Mouse (Mus musculus): ENCODE measurements around the gene Cacna2d3. TPM values are rescaled to one million over a fixed set of nuclear protein-coding genes. Genes with fewer than 3 reads are reported as not detected.

Gene Cacna2d3
- polyA plus RNA-seq, 1 experiment from 2014 or later = 37.8 TPM

DNA sequence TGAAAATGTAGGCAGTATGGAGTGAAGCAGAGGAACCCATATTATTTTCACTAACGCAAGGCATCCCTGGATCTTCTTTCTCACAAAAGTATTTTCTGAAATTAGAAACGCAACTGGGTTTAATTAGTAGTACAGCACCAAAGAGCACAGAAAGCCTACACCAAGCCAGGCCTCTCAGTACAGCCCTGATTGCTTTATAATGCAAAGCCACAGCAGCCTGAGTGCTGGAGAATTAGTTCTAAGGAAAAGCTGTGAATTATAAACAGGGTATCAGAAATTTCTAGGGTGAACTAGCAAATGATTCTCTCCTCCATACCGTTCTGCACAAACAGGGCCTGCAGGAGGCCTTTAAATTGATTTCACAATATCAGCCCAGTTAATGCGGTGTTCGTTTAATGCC, 380.9 kb downstream of the Cacna2d3 start:
- no peaks in the 10 kb centered on the region for H3K27me3 ChIP-seq
- H3K27ac ChIP-seq (replicated peaks) = peak overlapping the region; percentile 82
- H3K9me3 ChIP-seq = no peaks in the 10 kb centered on the region
- 36% methylated on average over 5 of the region's 5 CpGs for WGBS
- no peak overlapping the region for H3K4me3 ChIP-seq
- no peak for ATAC-seq (ENCODE audit: low read depth)
- peaks cover 16% of the 10 kb centered on the region for H3K4me1 ChIP-seq (replicated peaks)
- no peak overlapping the region for H3K4me2 ChIP-seq
- H3K36me3 ChIP-seq = no peaks in the 10 kb centered on the region
- 0 out of 2 replicates have a peak overlapping the region, but pooled peaks have one; percentile 32 for H3K9ac ChIP-seq

DNA sequence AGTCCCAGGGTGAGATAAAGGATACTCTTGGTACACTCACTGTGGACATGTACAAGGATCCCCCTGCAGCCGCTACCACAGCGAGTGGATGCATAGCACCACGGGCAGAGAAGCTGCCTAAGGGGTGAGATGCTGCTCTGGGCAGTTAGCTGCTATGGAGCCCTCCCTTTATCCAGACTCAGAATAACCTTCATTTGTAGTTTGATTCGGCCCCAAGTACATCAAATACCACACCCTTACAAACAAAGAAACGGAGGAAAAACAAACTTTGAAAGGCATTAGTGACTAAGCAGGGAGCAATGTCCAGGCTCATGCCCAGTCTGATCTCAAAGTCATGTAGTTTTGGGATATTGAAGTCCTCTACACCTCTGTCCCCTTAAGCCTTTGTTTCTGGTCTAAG, 386.8 kb downstream of the Cacna2d3 start:
- no peaks in the 10 kb centered on the region for H3K9me3 ChIP-seq
- 88% methylated on average over 5 of the region's 5 CpGs for WGBS
- no peak overlapping the region for H3K4me2 ChIP-seq
- H3K27ac ChIP-seq (replicated peaks) = no peak overlapping the region
- H3K4me3 ChIP-seq = no peak overlapping the region
- 0 out of 2 replicates have a peak, but pooled peaks cover under 1% of the 10 kb centered on the region for H3K4me1 ChIP-seq (replicated peaks)
- no peaks in the 10 kb centered on the region for H3K36me3 ChIP-seq
- H3K9ac ChIP-seq = no peak overlapping the region
- no peak for ATAC-seq (ENCODE audit: low read depth)
- H3K27me3 ChIP-seq = no peaks in the 10 kb centered on the region

DNA sequence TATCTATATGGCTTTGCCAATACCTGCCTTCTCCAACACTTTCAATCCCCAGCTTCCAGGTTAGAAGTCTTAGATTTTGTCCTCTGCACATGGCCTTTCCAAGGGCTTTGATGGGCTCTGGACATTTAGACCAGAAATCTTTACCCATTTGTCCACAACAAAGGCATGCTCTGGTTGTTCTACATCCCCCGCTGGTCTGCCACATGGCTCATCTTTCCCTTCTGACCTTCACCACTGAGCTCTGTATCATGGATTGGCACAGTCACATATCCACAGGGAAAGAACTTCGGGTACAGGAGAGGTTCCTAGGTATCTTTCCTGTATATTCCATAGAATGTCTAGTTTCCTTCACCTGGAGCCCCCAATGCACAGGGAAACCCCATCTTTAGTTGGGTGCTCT, 387.4 kb downstream of the Cacna2d3 start:
- no peaks in the 10 kb centered on the region for H3K27me3 ChIP-seq
- H3K9ac ChIP-seq = no peak overlapping the region
- no peak overlapping the region for H3K4me2 ChIP-seq
- WGBS = 88% methylated on average over 2 of the region's 2 CpGs
- H3K27ac ChIP-seq (replicated peaks) = no peak overlapping the region
- H3K36me3 ChIP-seq = no peaks in the 10 kb centered on the region
- no peak overlapping the region for H3K4me3 ChIP-seq
- H3K9me3 ChIP-seq = no peaks in the 10 kb centered on the region
- ATAC-seq (ENCODE audit: low read depth) = no peak
- no peaks in the 10 kb centered on the region for H3K4me1 ChIP-seq (replicated peaks)

DNA sequence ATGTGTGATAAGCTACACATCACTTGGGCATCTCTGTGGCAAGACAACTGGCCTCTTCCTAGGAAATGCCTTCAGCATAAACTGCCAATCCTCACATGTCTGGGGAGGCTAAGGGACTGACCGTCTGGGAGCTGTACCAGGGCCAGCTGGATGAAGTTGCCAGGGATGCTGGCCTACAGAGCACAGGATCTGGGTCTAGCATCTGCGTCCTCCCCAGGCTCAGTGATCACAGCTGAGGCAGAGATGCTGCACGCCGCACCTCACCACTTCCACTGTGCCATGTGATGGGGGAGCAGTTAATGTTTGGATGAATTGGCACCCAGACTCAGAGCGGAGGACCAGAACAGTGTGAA, 397.3 kb downstream of the Cacna2d3 start:
- Histone ChIP-seq H3K27ac (replicated peaks) (peak overlapping the region; percentile 79), H3K9me3 (no peaks in the 10 kb centered on the region), H3K27me3 (no peaks in the 10 kb centered on the region), H3K36me3 (no peaks in the 10 kb centered on the region), H3K4me2 (no peak overlapping the region), H3K4me3 (no peak overlapping the region), H3K4me1 (replicated peaks) (0 out of 2 replicates have a peak, but pooled peaks cover 11% of the 10 kb centered on the region), H3K9ac (no peak overlapping the region)
- peak; percentile 40; the same call in 1 of the 2 replicates for ATAC-seq (ENCODE audit: low read depth)
- 78% methylated on average over 5 of the region's 5 CpGs for WGBS

DNA sequence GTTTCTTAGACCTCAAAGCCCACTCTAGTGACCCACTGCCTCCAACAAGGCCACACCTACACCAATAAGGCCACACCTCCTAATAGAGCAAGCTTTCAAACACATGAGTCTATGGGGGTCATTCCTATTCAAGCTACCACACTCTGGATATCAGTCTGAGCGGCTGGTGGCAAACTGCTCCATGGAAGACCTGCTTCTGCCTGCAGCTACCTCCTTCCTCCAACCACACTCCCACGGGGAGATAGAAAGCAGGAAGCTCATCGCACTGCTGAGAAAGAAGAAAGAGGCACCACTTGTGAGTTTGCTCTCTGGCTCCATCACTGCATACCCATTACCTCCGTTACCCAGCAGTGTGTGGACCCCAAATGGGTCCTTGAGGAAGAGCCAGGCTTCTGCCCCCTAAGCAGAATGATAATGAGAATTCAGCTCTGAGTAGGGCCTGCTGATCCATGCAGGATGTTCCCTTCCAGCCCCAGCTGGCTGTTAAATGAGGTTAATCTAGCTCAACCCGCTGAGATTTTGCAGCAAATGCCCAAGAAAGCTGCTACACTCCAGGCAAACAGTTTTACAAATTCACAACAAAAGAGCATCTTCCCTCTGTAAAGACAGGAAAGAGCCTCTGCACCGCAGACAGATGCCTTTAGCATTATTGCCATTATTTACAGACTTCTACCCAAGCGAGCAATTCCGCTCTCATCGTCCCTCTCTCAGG, 397.8 kb downstream of the Cacna2d3 start:
- peak; percentile 71; the same call in 1 of the 2 replicates for ATAC-seq (ENCODE audit: low read depth)
- H3K27ac ChIP-seq (replicated peaks) = peak overlapping the region; percentile 79

DNA sequence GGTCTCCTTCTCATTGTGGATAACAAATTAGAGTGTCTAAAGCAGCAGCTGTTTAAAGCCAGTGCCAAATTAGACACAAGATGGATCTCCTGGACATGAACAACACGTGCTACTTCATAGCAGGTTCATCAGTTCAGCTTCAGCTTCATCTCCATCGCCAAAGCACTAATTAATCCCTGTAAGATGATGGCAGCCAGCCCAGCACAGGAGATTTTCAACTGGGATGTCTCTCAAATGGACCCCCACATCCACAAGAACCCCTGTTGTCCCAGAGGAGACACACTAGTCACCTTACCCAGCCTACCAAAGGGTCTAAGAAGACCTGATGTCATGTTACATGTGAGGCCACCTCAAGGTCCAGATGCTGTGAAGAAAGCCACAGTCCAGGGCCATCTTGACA, 408.2 kb downstream of the Cacna2d3 start:
- WGBS = 77% methylated on average over 2 of the region's 2 CpGs
- H3K27me3 ChIP-seq = no peaks in the 10 kb centered on the region
- ATAC-seq (ENCODE audit: low read depth) = no peak
- H3K9me3 ChIP-seq = no peaks in the 10 kb centered on the region
- H3K4me2 ChIP-seq = no peak overlapping the region
- H3K4me3 ChIP-seq = no peak overlapping the region
- no peaks in the 10 kb centered on the region for H3K36me3 ChIP-seq
- no peak overlapping the region for H3K27ac ChIP-seq (replicated peaks)
- no peak overlapping the region for H3K9ac ChIP-seq
- no peaks in the 10 kb centered on the region for H3K4me1 ChIP-seq (replicated peaks)

More for the DNA sequence above, 397.8 kb downstream of the Cacna2d3 start:
- Histone ChIP-seq H3K27me3 (no peaks in the 10 kb centered on the region), H3K9ac (no peak overlapping the region), H3K36me3 (no peaks in the 10 kb centered on the region), H3K4me3 (no peak overlapping the region), H3K4me1 (replicated peaks) (0 out of 2 replicates have a peak, but pooled peaks cover 11% of the 10 kb centered on the region), H3K9me3 (no peaks in the 10 kb centered on the region), H3K4me2 (no peak overlapping the region)
- 69% methylated on average over 9 of the region's 9 CpGs for WGBS

DNA sequence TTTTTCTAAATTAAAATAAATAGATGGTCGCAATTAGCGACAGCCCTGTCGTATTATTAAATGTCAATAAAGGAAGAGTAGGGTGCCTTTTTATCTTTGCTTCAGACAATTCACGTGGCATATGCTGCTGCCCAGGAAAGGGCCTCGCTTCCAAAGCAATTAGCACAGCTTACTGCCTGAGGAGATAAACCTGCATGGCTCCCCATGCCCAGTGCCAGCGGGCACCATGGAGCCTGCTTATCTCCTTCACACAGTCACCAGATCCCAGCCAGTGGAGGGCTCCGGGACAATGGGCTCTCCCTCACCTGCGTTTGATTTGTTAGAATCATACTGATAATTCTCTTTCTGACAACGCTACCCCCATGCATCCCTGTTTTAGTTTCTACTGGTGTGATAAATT, 416.0 kb downstream of the Cacna2d3 start:
- H3K9ac ChIP-seq = no peak overlapping the region
- no peak overlapping the region for H3K4me2 ChIP-seq
- H3K9me3 ChIP-seq = no peaks in the 10 kb centered on the region
- ATAC-seq (ENCODE audit: low read depth) = no peak
- H3K27me3 ChIP-seq = no peaks in the 10 kb centered on the region
- H3K27ac ChIP-seq (replicated peaks) = 0 out of 2 replicates have a peak overlapping the region, but pooled peaks have one; percentile 13
- H3K4me3 ChIP-seq = no peak overlapping the region
- H3K36me3 ChIP-seq = no peaks in the 10 kb centered on the region
- peaks cover 12% of the 10 kb centered on the region for H3K4me1 ChIP-seq (replicated peaks)
- 61% methylated on average over 9 of the region's 9 CpGs for WGBS

DNA sequence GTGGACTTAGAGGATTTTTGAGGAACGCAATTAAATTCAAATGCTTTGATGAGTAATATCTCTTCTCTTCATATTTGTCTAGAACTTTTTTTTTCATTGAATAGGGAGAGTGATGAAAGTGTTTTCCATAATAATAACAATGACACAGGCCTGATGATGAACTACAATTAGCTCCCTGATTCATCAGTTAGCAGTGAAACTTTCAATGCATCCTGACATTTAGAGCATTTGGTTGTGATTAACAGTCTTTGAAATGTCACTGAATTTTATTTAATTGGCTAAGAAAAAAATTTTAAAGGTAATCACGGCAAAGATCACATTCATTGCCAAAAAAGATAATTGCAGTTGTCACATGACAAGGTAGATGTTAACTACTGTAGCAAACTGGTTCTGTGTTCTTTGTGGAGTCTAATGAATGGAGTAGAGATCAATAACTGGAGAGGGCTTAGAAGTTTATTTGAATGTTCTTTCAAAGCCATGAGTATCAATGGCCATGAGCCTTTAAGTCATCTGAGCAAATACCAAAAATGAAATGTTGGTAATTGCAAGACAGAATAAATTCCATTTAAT, 425.4 kb downstream of the Cacna2d3 start:
- no peak for ATAC-seq (ENCODE audit: low read depth)

DNA sequence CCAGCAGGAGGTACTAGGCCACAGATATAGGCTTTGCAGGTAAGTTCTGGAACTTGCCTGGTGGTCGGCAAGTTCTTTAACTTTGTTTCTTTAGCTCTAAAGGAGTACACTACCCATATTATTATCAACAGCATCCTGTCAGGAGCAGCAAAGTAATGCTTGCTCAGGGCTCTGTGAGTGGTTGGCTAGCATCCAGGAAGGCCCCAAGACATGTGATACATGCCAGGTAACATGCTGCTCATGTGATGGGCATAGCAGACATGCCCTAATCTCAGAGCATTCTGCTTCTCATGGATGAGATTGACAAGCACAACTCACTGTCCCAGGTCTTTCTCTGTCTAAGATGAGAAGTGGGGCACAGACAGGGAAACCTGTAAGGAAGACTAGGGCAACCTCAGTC, 442.8 kb downstream of the Cacna2d3 start:
- Histone ChIP-seq H3K4me3 (no peak overlapping the region), H3K9me3 (no peaks in the 10 kb centered on the region), H3K4me2 (no peak overlapping the region), H3K4me1 (replicated peaks) (no peaks in the 10 kb centered on the region), H3K9ac (no peak overlapping the region), H3K27me3 (no peaks in the 10 kb centered on the region), H3K36me3 (no peaks in the 10 kb centered on the region), H3K27ac (replicated peaks) (no peak overlapping the region)
- no peak for ATAC-seq (ENCODE audit: low read depth)
- WGBS = 84% methylated on average over 1 of the region's 1 CpGs

More for the DNA sequence above, 425.4 kb downstream of the Cacna2d3 start:
- Histone ChIP-seq H3K9ac (no peak overlapping the region), H3K4me3 (no peak overlapping the region), H3K9me3 (no peaks in the 10 kb centered on the region), H3K27me3 (no peaks in the 10 kb centered on the region), H3K4me2 (no peak overlapping the region), H3K27ac (replicated peaks) (no peak overlapping the region), H3K4me1 (replicated peaks) (peaks cover 5% of the 10 kb centered on the region; the same call in 1 of the 2 replicates), H3K36me3 (no peaks in the 10 kb centered on the region)
- 76% methylated on average over 2 of the region's 2 CpGs for WGBS

DNA sequence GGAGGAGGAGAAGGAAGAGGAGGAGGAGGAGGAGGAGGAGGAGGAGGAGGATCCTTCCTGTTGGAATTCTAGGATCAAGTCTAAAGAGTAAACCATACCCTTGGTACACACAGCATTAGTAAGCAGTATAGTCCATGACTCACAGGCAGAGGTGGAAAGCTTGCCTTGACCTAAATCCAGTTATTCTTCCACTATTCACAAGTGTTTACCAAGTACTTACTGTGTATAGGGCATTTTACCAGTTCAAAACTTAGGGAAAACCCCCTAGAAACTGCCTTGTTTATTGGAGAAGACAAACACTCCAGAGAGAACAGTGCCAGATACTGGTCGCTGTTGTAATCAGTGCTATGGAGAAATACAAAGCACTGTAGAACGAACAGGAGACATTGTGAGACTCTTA, 443.3 kb downstream of the Cacna2d3 start:
- H3K4me3 ChIP-seq = no peak overlapping the region
- no peak overlapping the region for H3K4me2 ChIP-seq

DNA sequence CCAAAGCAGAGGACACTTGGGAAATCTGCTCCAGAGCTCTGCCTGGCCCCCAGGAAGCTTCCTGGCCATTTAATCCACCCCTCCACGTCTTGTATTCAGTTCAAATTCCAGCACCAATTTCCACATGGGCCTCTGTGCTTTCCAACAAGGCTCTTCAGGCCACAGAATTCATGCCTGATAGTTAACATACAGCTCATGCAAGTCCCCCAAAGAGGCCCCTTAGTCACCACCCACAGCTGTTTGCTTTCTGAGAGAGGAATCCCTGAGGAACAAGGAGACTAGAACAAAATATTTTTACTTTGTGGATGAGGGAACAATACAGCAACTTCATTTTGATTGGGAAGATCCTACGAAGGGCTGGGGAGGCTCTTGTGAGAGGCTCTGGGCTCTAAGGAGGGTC, 444.0 kb downstream of the Cacna2d3 start:
- no peak overlapping the region for H3K4me2 ChIP-seq
- no peaks in the 10 kb centered on the region for H3K4me1 ChIP-seq (replicated peaks)
- H3K4me3 ChIP-seq = no peak overlapping the region
- ATAC-seq (ENCODE audit: low read depth) = no peak
- no peaks in the 10 kb centered on the region for H3K9me3 ChIP-seq
- H3K36me3 ChIP-seq = no peaks in the 10 kb centered on the region
- no peak overlapping the region for H3K9ac ChIP-seq
- no peaks in the 10 kb centered on the region for H3K27me3 ChIP-seq
- H3K27ac ChIP-seq (replicated peaks) = no peak overlapping the region
- 62% methylated on average over 2 of the region's 2 CpGs for WGBS

More for the DNA sequence above, 443.3 kb downstream of the Cacna2d3 start:
- Histone ChIP-seq H3K4me1 (replicated peaks) (no peaks in the 10 kb centered on the region), H3K9me3 (no peaks in the 10 kb centered on the region), H3K36me3 (no peaks in the 10 kb centered on the region), H3K27ac (replicated peaks) (no peak overlapping the region), H3K9ac (no peak overlapping the region), H3K27me3 (no peaks in the 10 kb centered on the region)
- 86% methylated on average over 2 of the region's 2 CpGs for WGBS
- ATAC-seq (ENCODE audit: low read depth) = no peak

DNA sequence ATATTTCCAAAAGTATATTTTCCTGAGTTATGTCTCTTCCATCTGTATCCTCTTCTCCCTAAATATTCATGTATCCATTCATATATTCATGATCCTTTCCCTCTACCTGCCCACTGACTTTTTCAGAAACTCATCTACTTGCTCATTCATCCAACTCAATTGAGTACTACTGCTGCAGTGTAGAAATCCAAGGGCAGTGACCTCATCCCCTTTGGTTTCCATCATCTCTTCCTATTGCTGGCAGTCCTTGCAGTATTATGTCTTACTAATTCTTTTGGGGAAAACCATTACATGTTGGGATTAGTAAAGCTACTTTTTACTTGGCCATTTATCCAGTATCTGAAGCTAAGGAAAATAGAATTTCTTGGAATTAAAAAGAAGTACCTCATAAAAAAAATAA, 447.8 kb downstream of the Cacna2d3 start:
- Histone ChIP-seq H3K27ac (replicated peaks) (no peak overlapping the region), H3K4me3 (no peak overlapping the region), H3K4me1 (replicated peaks) (peaks cover 7% of the 10 kb centered on the region), H3K9ac (no peak overlapping the region), H3K36me3 (no peaks in the 10 kb centered on the region), H3K4me2 (no peak overlapping the region), H3K9me3 (no peaks in the 10 kb centered on the region), H3K27me3 (no peaks in the 10 kb centered on the region)
- no peak for ATAC-seq (ENCODE audit: low read depth)

DNA sequence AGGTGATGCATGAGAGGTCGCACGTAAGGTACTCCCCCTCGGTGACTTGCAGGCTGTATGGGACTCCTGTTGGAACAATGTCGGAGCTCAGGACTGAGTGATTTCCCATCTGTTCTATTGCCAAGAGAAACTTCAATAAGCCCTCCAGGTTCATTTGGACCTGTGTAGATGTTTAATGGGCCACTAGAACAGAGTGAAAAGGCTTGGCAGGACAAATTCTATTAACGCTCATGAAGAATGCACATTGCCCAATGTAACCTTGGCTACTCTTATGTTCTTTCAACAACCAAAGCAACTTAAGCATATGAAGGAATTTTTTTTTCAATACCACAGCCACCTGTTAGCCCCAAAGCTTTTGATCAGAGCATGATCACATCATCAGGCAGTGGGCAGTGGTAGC, 451.1 kb downstream of the Cacna2d3 start:
- Histone ChIP-seq H3K4me2 (no peak overlapping the region), H3K9me3 (no peaks in the 10 kb centered on the region), H3K36me3 (no peaks in the 10 kb centered on the region), H3K4me3 (no peak overlapping the region), H3K4me1 (replicated peaks) (peaks cover 24% of the 10 kb centered on the region), H3K27me3 (no peaks in the 10 kb centered on the region), H3K9ac (no peak overlapping the region), H3K27ac (replicated peaks) (no peak overlapping the region)
- WGBS = 78% methylated on average over 5 of the region's 5 CpGs
- ATAC-seq (ENCODE audit: low read depth) = no peak
